In the genomic region with DNA sequence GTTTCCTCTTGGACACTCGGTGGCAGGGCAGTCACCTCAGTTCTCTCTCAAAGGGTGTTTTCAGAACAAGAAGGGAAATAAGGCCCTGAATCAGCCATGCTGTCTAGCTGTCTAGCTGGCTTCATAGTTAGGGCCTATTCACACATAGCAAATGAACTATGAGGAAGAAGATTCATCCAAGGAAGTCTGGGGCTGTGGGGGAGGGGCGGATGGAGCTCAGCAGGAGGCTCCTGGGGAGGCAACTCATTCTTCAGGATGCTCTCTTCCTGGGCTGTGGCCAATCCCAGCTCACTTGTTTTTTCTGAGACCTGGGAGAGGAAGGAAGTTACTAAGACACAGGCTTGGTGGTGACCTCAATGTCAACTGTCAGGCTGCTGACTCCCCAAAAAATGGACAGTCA, we compare ENCODE assay signal across 19 mouse cellular contexts. TPM values are rescaled to one million over a fixed set of nuclear protein-coding genes. Genes with fewer than 3 reads are reported as not detected.
DNase-seq lines count a peak whose midpoint lies in the region; ATAC-seq lines count a peak whose summit lies in the region.
"Had no signal": no experiment of that assay in that cellular context is flagged by ENCODE, and none has a peak within 500 bp of the region (broad histone marks: within the 10 kb centered on the region; RNA-seq: fewer than 3 reads in every experiment).

No protein-coding gene starts in this region.

- ATAC-seq in megakaryocyte progenitor cell, adult 5-6 weeks (replicated peaks; ENCODE audit: poor library complexity), result peak; percentile 17; the same call in 1 of the 2 replicates

- DNase-seq in 416B (ENCODE audit: low read depth), result peak; percentile 3
- peak; percentile 17 for DNase-seq in ZHBTc4 (ENCODE audit: low read depth, low spot score)
- DNase-seq in heart, adult 11 months, result peak; percentile 46
- peak; percentile 9 for DNase-seq in kidney, postnatal 14 days
- peak; percentile 32 to 42 for DNase-seq in kidney, postnatal 4 days
- DNase-seq in lung, postnatal 25 days (ENCODE audit: low spot score), result peak; percentile 3
- DNase-seq in right cerebral cortex, postnatal 4 days, result peak; percentile 6

RNA-seq across cellular contexts. Expression of a gene that starts 27.2 kb away (rescaled TPM):
- total RNA-seq in megakaryocyte progenitor cell, adult 5-6 weeks (2015), result not detected in 2 replicates
- not detected in 2 replicates for total RNA-seq in megakaryocyte progenitor cell, adult 5-6 weeks (2017)
- total RNA-seq: adrenal gland, adult 18-20 months; adrenal gland, postnatal 10 days; adrenal gland, postnatal 36 days; CH12.LX; forebrain, postnatal 0 days; G1E; gastrocnemius, adult 2 months; gastrocnemius, postnatal 25 days; heart, adult 2 months; heart, postnatal 14 days; hematopoietic stem cell, adult 5-6 weeks had no signal

Comparison
In these comparisons a context has a peak if more than half of its experiments do, and no peak if none do; other contexts are left out.
1. Peak in every context shown above with its lines: DNase-seq and ATAC-seq.